Mouse (Mus musculus): ENCODE results near the gene Usp3. TPM values are rescaled to one million over a fixed set of nuclear protein-coding genes. Genes with fewer than 3 reads are reported as not detected.

Gene Usp3
- polyA plus RNA-seq, 1 experiment from 2014 or later: 99.8 TPM

DNA sequence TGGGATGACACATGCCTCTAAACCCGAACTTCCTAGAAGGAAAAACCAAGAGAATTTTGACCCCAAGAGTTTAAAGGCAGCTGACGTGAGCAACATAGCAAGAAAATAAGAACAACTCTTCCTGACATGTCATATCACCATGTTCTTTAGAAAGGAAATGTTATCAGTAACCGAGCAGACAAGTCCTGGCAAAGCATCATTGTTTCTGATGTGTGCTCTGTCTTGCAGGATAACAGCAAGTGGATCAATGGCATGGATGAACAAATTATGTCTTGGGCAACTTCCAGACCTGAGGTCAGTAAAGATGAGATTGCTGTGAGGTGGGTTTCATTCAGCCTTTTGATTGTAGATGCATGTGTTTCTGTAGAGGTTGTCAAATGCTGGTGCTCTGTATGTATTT is 109.5 kb downstream of the Usp3 start:
- Histone ChIP-seq H3K4me1 (replicated peaks; ENCODE audit: control insufficient read depth, insufficient read depth, low read length) (no peaks in the 10 kb centered on the region), H3K27me3 (ENCODE audit: control insufficient read depth, insufficient read depth, low read length) (no peaks in the 10 kb centered on the region), H3K4me3 (ENCODE audit: low read depth, low read length) (no peak overlapping the region), H3K36me3 (ENCODE audit: control insufficient read depth, insufficient read depth, low read length) (peaks cover 5% of the 10 kb centered on the region; the same call in 1 of the 2 replicates), H3K9me3 (ENCODE audit: control insufficient read depth, low read length) (no peaks in the 10 kb centered on the region), H3K9ac (ENCODE audit: low read length) (no peak overlapping the region), H3K4me2 (ENCODE audit: low read depth, low read length, severe bottlenecking) (no peak overlapping the region), H3K27ac (ENCODE audit: low read depth, low read length) (no peak overlapping the region)
- ATAC-seq (replicated peaks; ENCODE audit: low FRiP score) (no peak), DNase-seq (ENCODE audit: low spot score) (no peak)
- WGBS: 93% methylated on average over 3 of the region's 3 CpGs

DNA sequence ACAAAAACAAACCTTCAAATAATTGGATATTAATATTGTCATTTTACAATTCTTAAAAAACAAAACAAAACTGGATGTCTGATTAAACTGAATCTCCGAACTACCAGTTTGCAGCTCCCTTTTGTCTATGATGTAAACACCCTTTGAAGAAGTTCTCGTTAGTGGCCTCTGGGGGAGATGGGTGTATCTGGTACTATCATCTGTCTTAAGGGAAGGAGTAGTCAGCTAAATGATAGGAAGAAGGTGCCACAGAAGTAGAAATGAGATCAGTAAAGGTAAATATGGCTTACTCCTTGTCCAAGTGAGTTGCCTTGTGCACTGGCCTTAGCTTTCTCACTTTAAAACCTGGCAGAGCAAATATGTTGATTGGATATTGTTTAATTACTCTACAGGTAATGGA is 115.2 kb downstream of the Usp3 start:
- WGBS: 75% methylated on average over 2 of the region's 2 CpGs
- DNase-seq (ENCODE audit: low spot score) (no peak), ATAC-seq (replicated peaks; ENCODE audit: low FRiP score) (no peak)
- Histone ChIP-seq H3K9ac (ENCODE audit: low read length) (no peak overlapping the region), H3K4me3 (ENCODE audit: low read depth, low read length) (no peak overlapping the region), H3K36me3 (ENCODE audit: control insufficient read depth, insufficient read depth, low read length) (peaks cover 4% of the 10 kb centered on the region; the same call in 1 of the 2 replicates), H3K27ac (ENCODE audit: low read depth, low read length) (no peak overlapping the region), H3K27me3 (ENCODE audit: control insufficient read depth, insufficient read depth, low read length) (no peaks in the 10 kb centered on the region), H3K9me3 (ENCODE audit: control insufficient read depth, low read length) (no peaks in the 10 kb centered on the region), H3K4me2 (ENCODE audit: low read depth, low read length, severe bottlenecking) (no peak overlapping the region), H3K4me1 (replicated peaks; ENCODE audit: control insufficient read depth, insufficient read depth, low read length) (no peaks in the 10 kb centered on the region)

DNA sequence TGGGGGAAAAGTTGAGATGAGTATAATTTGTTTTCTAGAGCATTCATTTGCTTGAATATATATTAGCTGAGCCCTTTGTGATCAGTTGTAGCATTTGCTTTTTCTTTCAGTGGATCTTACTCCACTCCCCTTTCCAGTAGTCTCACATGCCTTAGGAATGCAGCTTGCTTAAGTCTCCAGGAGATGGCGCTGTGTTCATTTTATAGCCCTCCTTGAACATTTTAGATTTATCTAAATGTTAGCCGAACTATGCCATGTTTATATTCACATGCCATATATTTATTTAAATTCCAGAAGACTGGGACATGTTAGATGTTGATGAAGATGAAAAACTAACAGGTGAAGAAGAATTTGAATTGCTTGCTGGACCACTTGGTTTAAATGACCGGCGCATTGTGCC is 127.9 kb downstream of the Usp3 start:
- Histone ChIP-seq H3K9me3 (ENCODE audit: control insufficient read depth, low read length) (no peaks in the 10 kb centered on the region), H3K4me1 (replicated peaks; ENCODE audit: control insufficient read depth, insufficient read depth, low read length) (no peaks in the 10 kb centered on the region), H3K4me2 (ENCODE audit: low read depth, low read length, severe bottlenecking) (no peak overlapping the region), H3K27ac (ENCODE audit: low read depth, low read length) (no peak overlapping the region), H3K27me3 (ENCODE audit: control insufficient read depth, insufficient read depth, low read length) (no peaks in the 10 kb centered on the region), H3K4me3 (ENCODE audit: low read depth, low read length) (no peak overlapping the region), H3K9ac (ENCODE audit: low read length) (no peak overlapping the region), H3K36me3 (ENCODE audit: control insufficient read depth, insufficient read depth, low read length) (no peaks in the 10 kb centered on the region; the same call in 1 of the 2 replicates)
- ATAC-seq (replicated peaks; ENCODE audit: low FRiP score) (no peak), DNase-seq (ENCODE audit: low spot score) (no peak)
- 56% methylated on average over 4 of the region's 4 CpGs for WGBS

Other genes with a start within 250 kb of the Usp3 start
- gene Herc1, start 242.7 kb downstream of the Usp3 start, polyA plus RNA-seq (2014; fragmentation: Nextera tagmentation; extraction: Ambion mirVana): 41.7 and 44.0 TPM in 2 replicates
- gene Fbxl22, start 78.5 kb downstream of the Usp3 start, polyA plus RNA-seq (2014; fragmentation: Nextera tagmentation; extraction: Ambion mirVana): 2.5 and 3.0 TPM in 2 replicates
- gene Car12, start 120.5 kb upstream of the Usp3 start, polyA plus RNA-seq (2014; fragmentation: Nextera tagmentation; extraction: Ambion mirVana): 0.71 and 1.1 TPM in 2 replicates
- gene Aph1b, start 202.3 kb upstream of the Usp3 start, polyA plus RNA-seq (2014; fragmentation: Nextera tagmentation; extraction: Ambion mirVana): 16.1 and 17.6 TPM in 2 replicates
- 0.21 and 0.25 TPM in 2 replicates for gene Gm10647, start 203.9 kb upstream of the Usp3 start, polyA plus RNA-seq (2014; fragmentation: Nextera tagmentation; extraction: Ambion mirVana)
- gene Aph1c, start 241.6 kb upstream of the Usp3 start, polyA plus RNA-seq (2014; fragmentation: Nextera tagmentation; extraction: Ambion mirVana): 2.2 and 3.2 TPM in 2 replicates